Mouse (Mus musculus) limb, embryonic 13.5 days (tissue): ENCODE measurements around the gene Bub3. TPM values are rescaled to one million over a fixed set of nuclear protein-coding genes. Genes with fewer than 3 reads are reported as not detected.

Experiments used
- polyA plus RNA-seq: library from polyadenylated mRNA; unstranded; fragments of >200 nt; fragmentation: Nextera tagmentation; extraction: Ambion mirVana; gene quantifications from 2 replicates; pipeline ENCODE4 v1.2.1, GENCODE M21; 2015

The Bub3 gene
- polyA plus RNA-seq, 1 experiment from 2014 or later: 226 TPM

Other genes with a start within 250 kb of the Bub3 start
- not detected in 2 replicates for gene Cuzd1, start 237.9 kb upstream of the Bub3 start, polyA plus RNA-seq
- gene Fam24b, start 230.7 kb upstream of the Bub3 start, polyA plus RNA-seq: not detected in 2 replicates
- not detected in 2 replicates for gene Fam24a, start 226.4 kb upstream of the Bub3 start, polyA plus RNA-seq
- gene 2310057M21Rik, start 197.5 kb upstream of the Bub3 start, polyA plus RNA-seq: 24.8 and 25.0 TPM in 2 replicates
- gene Pstk, start 189.1 kb upstream of the Bub3 start, polyA plus RNA-seq: 76.4 and 76.8 TPM in 2 replicates
- gene Ikzf5, start 149.7 kb upstream of the Bub3 start, polyA plus RNA-seq: 14.8 and 15.0 TPM in 2 replicates
- 91.5 and 106 TPM in 2 replicates for gene Acadsb, start 149.6 kb upstream of the Bub3 start, polyA plus RNA-seq
- gene Hmx3, start 17.4 kb upstream of the Bub3 start, polyA plus RNA-seq: not detected in 2 replicates
- not detected in 2 replicates for gene Hmx2, start 11.4 kb upstream of the Bub3 start, polyA plus RNA-seq